Comparison of ENCODE assay signal across 17 mouse cellular contexts in the genomic region with DNA sequence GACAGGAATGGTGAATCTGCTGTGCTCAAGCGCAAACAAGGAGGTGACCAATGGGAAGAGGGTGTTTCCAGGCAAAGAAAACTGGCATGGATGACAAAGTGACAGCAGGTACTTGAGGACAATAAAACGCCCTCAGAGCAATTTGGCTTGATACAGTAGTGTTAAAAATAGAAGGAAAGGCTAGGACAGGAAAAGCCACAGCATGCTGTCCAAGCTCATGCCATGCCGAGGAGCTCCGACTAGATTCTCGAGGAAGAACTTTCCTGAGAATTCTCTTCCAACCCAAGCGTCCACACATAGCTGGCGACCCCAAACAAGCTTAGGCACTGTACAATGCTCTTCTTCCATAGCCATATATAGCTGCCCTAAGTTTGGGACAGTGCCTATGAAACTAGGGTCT.
A peak's percentile ranks its signal among the peaks of the same experiment; 100 is the strongest.
DNase-seq lines count a peak whose midpoint lies in the region; ATAC-seq lines count a peak whose summit lies in the region.
"Had no signal": no experiment of that assay in that cellular context is flagged by ENCODE, and none has a peak within 500 bp of the region (broad histone marks: within the 10 kb centered on the region; RNA-seq: fewer than 3 reads in every experiment).

No protein-coding gene starts in this region.

- no peak overlapping the region for H3K9ac ChIP-seq in heart, embryonic 12.5 days
- no peak overlapping the region for H3K9ac ChIP-seq in heart, embryonic 11.5 days (ENCODE audit: low read depth, low read length)
- H3K9ac ChIP-seq: forebrain, embryonic 13.5 days; kidney, embryonic 15.5 days; liver, embryonic 14.5 days; lung, embryonic 15.5 days had no signal

- no peaks in the 10 kb centered on the region for H3K36me3 ChIP-seq in heart, embryonic 12.5 days
- no peaks in the 10 kb centered on the region for H3K36me3 ChIP-seq in heart, embryonic 11.5 days (ENCODE audit: control insufficient read depth, insufficient read depth, low read length)
- H3K36me3 ChIP-seq: kidney, embryonic 15.5 days; lung, embryonic 15.5 days had no signal

- H3K27ac ChIP-seq in heart, embryonic 12.5 days (ENCODE audit: poor library complexity, severe bottlenecking) = no peak overlapping the region
- H3K27ac ChIP-seq in heart, embryonic 11.5 days (ENCODE audit: low read depth, low read length) = no peak overlapping the region
- H3K27ac ChIP-seq: forebrain, embryonic 13.5 days; kidney, embryonic 15.5 days; liver, embryonic 14.5 days; lung, embryonic 15.5 days had no signal

- 61% methylated on average over 7 of the region's 7 CpGs for WGBS in heart, embryonic 12.5 days
- WGBS in heart, embryonic 11.5 days (ENCODE audit: insufficient replicate concordance) = 64% methylated on average over 7 of the region's 7 CpGs

- no peak overlapping the region for H3K4me3 ChIP-seq in heart, embryonic 12.5 days
- no peak overlapping the region for H3K4me3 ChIP-seq in heart, embryonic 11.5 days (ENCODE audit: low read depth, low read length)
- H3K4me3 ChIP-seq: forebrain, embryonic 13.5 days; kidney, embryonic 15.5 days; lung, embryonic 15.5 days had no signal

- no peaks in the 10 kb centered on the region for H3K9me3 ChIP-seq in heart, embryonic 12.5 days (replicated peaks)
- no peaks in the 10 kb centered on the region for H3K9me3 ChIP-seq in heart, embryonic 11.5 days (replicated peaks; ENCODE audit: control insufficient read depth, low read length)
- H3K9me3 ChIP-seq: forebrain, embryonic 13.5 days; kidney, embryonic 15.5 days; lung, embryonic 15.5 days had no signal

- no peaks in the 10 kb centered on the region for H3K27me3 ChIP-seq in heart, embryonic 12.5 days (replicated peaks)
- H3K27me3 ChIP-seq in heart, embryonic 11.5 days (ENCODE audit: control insufficient read depth, insufficient read depth, low read length) = no peaks in the 10 kb centered on the region
- H3K27me3 ChIP-seq: kidney, embryonic 15.5 days; lung, embryonic 15.5 days had no signal

- H3K4me2 ChIP-seq in heart, embryonic 12.5 days = no peak overlapping the region
- no peak overlapping the region for H3K4me2 ChIP-seq in heart, embryonic 11.5 days
- H3K4me2 ChIP-seq: forebrain, embryonic 13.5 days; kidney, embryonic 15.5 days; lung, embryonic 15.5 days had no signal

- H3K4me1 ChIP-seq in heart, embryonic 12.5 days (replicated peaks) = peaks cover 22% of the 10 kb centered on the region
- no peaks in the 10 kb centered on the region; the same call in 1 of the 2 replicates for H3K4me1 ChIP-seq in heart, embryonic 11.5 days (ENCODE audit: control insufficient read depth, insufficient read depth, low read length)

- DNase-seq in heart, adult 9 months (ENCODE audit: low spot score in 2 of 2) = peak; percentile 36 to 46
- DNase-seq in cerebellum, adult 8-10 months = peak; percentile 73
- DNase-seq in heart, postnatal 4 days = peak; percentile 14
- DNase-seq in left cerebral cortex, adult 9 months (ENCODE audit: low spot score in 2 of 2) = no peak
- DNase-seq in thymus, postnatal 0 days (ENCODE audit: low spot score) = no peak
- DNase-seq: gastrocnemius, postnatal 25 days; kidney, postnatal 4 days; lung, postnatal 4 days; retina, postnatal 1 day; thymus, adult 2 months had no signal

- ATAC-seq in heart, embryonic 12.5 days (ENCODE audit: insufficient number of reproducible peaks, low FRiP score) = no peak
- 0 out of 2 replicates have a peak, but pooled peaks have one; percentile 22 for ATAC-seq in heart, embryonic 11.5 days (replicated peaks; ENCODE audit: insufficient number of reproducible peaks, low FRiP score, low TSS enrichment)
- ATAC-seq: intestine, postnatal 0 days had no signal

Comparison
In these comparisons a context has a peak if more than half of its experiments do, and no peak if none do; other contexts are left out.
1. DNase-seq: peak in heart, adult 9 months (2 of 2), cerebellum, adult 8-10 months (single experiment) and heart, postnatal 4 days (single experiment); none in left cerebral cortex, adult 9 months (0 of 2) and thymus, postnatal 0 days (single experiment).